Mouse (Mus musculus): Measurements from ENCODE around the gene Zfp786.
"Not testable (repeated sequence)": the region's sequence is repeated elsewhere in the genome, so short reads cannot be mapped to it uniquely, and the experiment has no call there.

The Zfp786 gene

GRCm38 (mm10) chr6:47830104-47831078 lies at the start of gene Zfp786:
Gene Zfp786, minus strand, starts transcription at chr6:47830867.
- peak; percentile 91 to 92 for DNase-seq

GRCm38 (mm10) chr6:47880166-47880565 lies 49.5 kb upstream of the Zfp786 start:
- no peak for DNase-seq

- no peak for DNase-seq
Observed at GRCm38 (mm10) chr6:47879049-47879716, 48.5 kb upstream of the Zfp786 start.

GRCm38 (mm10) chr6:47878593-47878992 lies 47.9 kb upstream of the Zfp786 start:
- no peak for DNase-seq

GRCm38 (mm10) chr6:47878133-47878514 lies 47.5 kb upstream of the Zfp786 start:
- DNase-seq = peak in 1 of 2 experiments; percentile 16

- DNase-seq = peak; percentile 78 to 81
Observed at GRCm38 (mm10) chr6:47877461-47878132, 46.9 kb upstream of the Zfp786 start.

GRCm38 (mm10) chr6:47877058-47877457 lies 46.4 kb upstream of the Zfp786 start, which contains the start of gene Zfp282:
Gene Zfp282, plus strand, starts transcription at chr6:47877204.
- no peak for DNase-seq

GRCm38 (mm10) chr6:47872266-47872665 lies 41.6 kb upstream of the Zfp786 start:
- DNase-seq = no peak

GRCm38 (mm10) chr6:47857729-47858128 lies 27.1 kb upstream of the Zfp786 start:
- not testable (repeated sequence) for DNase-seq

- DNase-seq = no peak
Observed at GRCm38 (mm10) chr6:47857241-47857640, 26.6 kb upstream of the Zfp786 start.

- no peak for DNase-seq
Observed at GRCm38 (mm10) chr6:47845779-47846178, 15.1 kb upstream of the Zfp786 start.

GRCm38 (mm10) chr6:47842337-47842736 lies 11.7 kb upstream of the Zfp786 start:
- DNase-seq = no peak

GRCm38 (mm10) chr6:47841831-47842230 lies 11.2 kb upstream of the Zfp786 start:
- DNase-seq = no peak

- no peak for DNase-seq
Observed at GRCm38 (mm10) chr6:47841077-47841476, 10.4 kb upstream of the Zfp786 start.

- DNase-seq = no peak
Observed at GRCm38 (mm10) chr6:47837630-47838029, 7.0 kb upstream of the Zfp786 start.

GRCm38 (mm10) chr6:47835984-47836521 lies 5.4 kb upstream of the Zfp786 start:
- DNase-seq = peak in 1 of 2 experiments; percentile 57

- peak; percentile 96 to 97 for DNase-seq
Observed at GRCm38 (mm10) chr6:47835482-47835983, 4.9 kb upstream of the Zfp786 start, which contains the start of gene Zfp398. Gene Zfp398, plus strand, starts transcription at chr6:47835661.

GRCm38 (mm10) chr6:47832220-47832619 lies 1.6 kb upstream of the Zfp786 start:
- no peak for DNase-seq

GRCm38 (mm10) chr6:47828950-47829349 lies 1.7 kb downstream of the Zfp786 start:
- no peak for DNase-seq

- DNase-seq = no peak
Observed at GRCm38 (mm10) chr6:47827462-47827861, 3.2 kb downstream of the Zfp786 start.

- no peak for DNase-seq
Observed at GRCm38 (mm10) chr6:47824241-47824640, 6.4 kb downstream of the Zfp786 start.

GRCm38 (mm10) chr6:47821776-47822175 lies 8.9 kb downstream of the Zfp786 start:
- DNase-seq = no peak

GRCm38 (mm10) chr6:47821236-47821635 lies 9.4 kb downstream of the Zfp786 start:
- no peak for DNase-seq
